Mouse (Mus musculus): ENCODE results near the gene Cenpt. TPM values are rescaled to one million over a fixed set of nuclear protein-coding genes. Genes with fewer than 3 reads are reported as not detected.

The Cenpt gene
- polyA plus RNA-seq (2012; ENCODE audit: insufficient read depth, low replicate concordance), result 22.5 and 23.5 TPM in 2 replicates

DNA sequence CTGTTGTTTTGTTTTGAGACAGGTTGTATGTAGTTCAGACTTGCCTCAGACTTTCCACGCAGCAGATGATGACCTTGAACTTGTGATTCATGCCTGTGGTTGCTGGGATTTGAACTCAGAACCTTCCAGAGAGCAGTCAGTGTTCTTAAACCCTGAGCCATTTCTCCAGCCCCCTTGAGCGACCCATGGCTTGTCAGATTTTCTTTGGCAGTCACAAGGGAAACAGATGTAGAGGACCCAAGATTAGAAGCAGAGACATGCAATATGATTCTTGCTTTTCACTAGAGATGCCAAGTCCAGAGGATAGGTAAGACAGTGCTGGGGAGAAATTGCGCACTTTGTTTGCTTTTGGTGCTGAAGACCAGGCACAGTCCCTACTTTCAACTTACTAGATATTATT, at the start of gene Cenpt:
Cenpt (minus strand) TSS at position 101 of the 400 bp plus-strand sequence.
- Histone ChIP-seq H3K4me3 (replicated peaks) (peak within 1 kb of the TSS; percentile 98), H3K27me3 (replicated peaks) (no peaks in the 10 kb centered on the region), H3K36me3 (replicated peaks; ENCODE audit: low read length) (peaks cover 27% of the 10 kb centered on the region), H3K9me3 (no peaks in the 10 kb centered on the region), H3K4me1 (peaks cover 66% of the 10 kb centered on the region)
- TF ChIP-seq GATA1 (IDR thresholded peaks at IDR 0.05; ENCODE audit: borderline replicate concordance, low read length) (no peak), FLI1 (IDR thresholded peaks at IDR 0.05; ENCODE audit: low read length) (no peak)

DNA sequence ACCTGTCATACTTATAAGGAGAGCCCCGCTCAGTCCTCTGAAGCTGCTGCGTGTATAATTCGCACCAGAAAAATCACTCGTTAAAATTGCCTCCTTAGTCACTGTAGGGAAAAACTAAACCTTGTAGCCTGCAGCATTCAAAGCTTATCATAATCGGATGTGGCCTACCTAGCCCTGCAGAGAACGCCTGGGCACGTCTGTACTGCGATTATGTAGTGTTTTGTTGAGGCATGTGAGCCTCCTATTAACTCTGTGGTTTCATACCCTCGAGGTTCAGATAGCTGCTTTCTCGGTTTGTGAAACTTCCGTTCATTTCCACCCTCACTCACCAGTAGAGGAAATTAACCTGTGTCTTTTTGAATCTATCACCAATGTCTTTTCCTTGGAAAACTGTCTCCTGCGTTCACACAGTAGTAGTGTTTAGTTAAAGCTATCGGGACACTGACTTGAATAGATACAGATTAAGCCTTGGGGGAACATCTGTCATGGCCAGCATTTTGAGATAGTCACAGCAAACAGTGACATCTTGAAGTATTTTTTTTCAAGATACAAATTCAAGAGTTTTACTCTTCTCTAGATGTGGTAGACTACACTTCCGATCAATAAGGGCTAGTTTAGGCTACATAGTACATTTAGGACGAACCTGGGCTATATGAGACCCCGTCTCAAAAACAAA, 48.0 kb upstream of the Cenpt start:
- TF ChIP-seq FLI1 (IDR thresholded peaks at IDR 0.05; ENCODE audit: low read length), result no peak
- no peak for TF ChIP-seq GATA1 (IDR thresholded peaks at IDR 0.05; ENCODE audit: borderline replicate concordance, low read length)
- Histone ChIP-seq H3K4me3 (replicated peaks) (peak overlapping the region; percentile 98), H3K9me3 (no peaks in the 10 kb centered on the region), H3K4me1 (peaks cover 32% of the 10 kb centered on the region), H3K36me3 (replicated peaks; ENCODE audit: low read length) (peaks cover 11% of the 10 kb centered on the region), H3K27me3 (replicated peaks) (no peaks in the 10 kb centered on the region)

DNA sequence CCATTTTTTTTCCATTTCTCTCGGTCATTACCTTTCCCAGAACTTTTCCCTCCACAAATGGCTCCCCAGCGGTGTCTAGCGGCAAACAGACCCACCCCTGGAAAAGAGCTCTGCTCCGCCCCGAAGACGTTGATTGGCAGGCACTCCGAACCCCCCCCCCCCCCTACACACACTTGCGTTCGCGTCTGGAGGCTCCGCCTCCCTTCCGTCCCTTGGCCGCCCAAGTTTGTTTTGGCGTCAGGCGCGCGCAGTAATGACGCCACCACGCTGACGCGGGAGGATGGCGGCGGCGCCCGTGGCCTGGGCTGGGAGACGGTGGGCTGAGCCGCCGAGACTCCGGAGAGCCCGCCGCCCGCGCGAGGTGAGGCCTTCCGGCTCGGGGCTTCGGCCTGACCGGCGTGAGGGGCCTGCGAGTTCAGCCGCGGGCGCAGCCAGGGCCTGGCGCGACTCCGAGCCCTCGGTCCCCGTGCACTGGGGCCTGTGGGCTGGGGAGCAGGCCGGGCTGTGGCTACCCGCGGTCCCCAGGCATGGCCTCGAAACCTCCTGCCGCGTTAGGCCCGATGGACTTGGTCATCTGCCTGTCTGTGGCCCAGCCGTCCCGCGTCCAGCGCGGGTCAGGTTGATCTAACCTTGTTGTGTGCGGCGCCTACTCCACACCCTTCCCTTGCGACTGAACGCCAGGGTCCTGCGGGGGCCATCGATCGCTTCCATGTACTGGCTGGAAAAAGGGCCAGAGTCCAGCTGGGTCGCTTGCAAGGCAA, 47.3 kb upstream of the Cenpt start, which contains the start of gene Pskh1:
Pskh1 (plus strand) TSS at position 262 of the 761 bp plus-strand sequence.
- no peaks in the 10 kb centered on the region for H3K27me3 ChIP-seq (replicated peaks)
- peak within 1 kb of the TSS; percentile 98 for H3K4me3 ChIP-seq (replicated peaks)
- H3K9me3 ChIP-seq, result no peaks in the 10 kb centered on the region
- no peak for TF ChIP-seq FLI1 (IDR thresholded peaks at IDR 0.05; ENCODE audit: low read length)
- TF ChIP-seq GATA1 (IDR thresholded peaks at IDR 0.05; ENCODE audit: borderline replicate concordance, low read length), result no peak
- H3K36me3 ChIP-seq (replicated peaks; ENCODE audit: low read length), result peaks cover 9% of the 10 kb centered on the region
- H3K4me1 ChIP-seq, result peaks cover 36% of the 10 kb centered on the region

DNA sequence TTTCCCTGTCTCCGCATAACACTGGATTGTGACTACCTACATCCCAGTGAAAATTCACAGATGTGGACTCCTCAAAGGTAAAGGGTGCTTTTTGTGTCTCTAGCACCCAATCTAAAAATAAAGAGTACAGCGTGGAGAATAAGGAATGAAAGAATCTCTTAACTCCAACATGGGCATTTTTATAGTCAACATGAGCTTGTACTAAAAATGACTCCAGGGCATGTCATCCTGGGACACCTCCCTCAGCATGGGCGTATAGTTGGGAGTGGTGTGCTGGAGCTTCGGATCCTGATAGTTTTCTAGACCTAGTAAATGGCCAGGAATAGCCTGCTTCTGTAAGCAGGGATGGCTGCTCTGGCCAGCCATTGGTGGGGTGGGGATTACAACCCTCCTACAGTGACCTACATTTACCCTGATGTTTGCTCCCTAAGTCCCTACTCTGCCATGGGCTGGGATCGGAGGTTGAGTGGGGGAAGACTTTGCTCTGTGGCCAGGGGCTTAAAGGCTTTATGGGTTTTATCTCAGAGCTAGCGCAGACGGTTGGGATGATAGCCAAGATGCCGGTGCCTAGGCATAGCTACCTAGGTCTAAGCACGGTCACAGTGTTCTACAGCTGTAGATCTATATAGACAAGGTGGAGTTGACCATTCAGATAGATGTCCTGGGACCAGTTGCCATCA, 44.9 kb upstream of the Cenpt start:
- Histone ChIP-seq H3K27me3 (replicated peaks) (no peaks in the 10 kb centered on the region), H3K9me3 (no peaks in the 10 kb centered on the region), H3K4me3 (replicated peaks) (no peak overlapping the region), H3K36me3 (replicated peaks; ENCODE audit: low read length) (peaks cover 26% of the 10 kb centered on the region), H3K4me1 (peaks cover 35% of the 10 kb centered on the region)
- no peak for TF ChIP-seq FLI1 (IDR thresholded peaks at IDR 0.05; ENCODE audit: low read length)
- TF ChIP-seq GATA1 (IDR thresholded peaks at IDR 0.05; ENCODE audit: borderline replicate concordance, low read length), result no peak

DNA sequence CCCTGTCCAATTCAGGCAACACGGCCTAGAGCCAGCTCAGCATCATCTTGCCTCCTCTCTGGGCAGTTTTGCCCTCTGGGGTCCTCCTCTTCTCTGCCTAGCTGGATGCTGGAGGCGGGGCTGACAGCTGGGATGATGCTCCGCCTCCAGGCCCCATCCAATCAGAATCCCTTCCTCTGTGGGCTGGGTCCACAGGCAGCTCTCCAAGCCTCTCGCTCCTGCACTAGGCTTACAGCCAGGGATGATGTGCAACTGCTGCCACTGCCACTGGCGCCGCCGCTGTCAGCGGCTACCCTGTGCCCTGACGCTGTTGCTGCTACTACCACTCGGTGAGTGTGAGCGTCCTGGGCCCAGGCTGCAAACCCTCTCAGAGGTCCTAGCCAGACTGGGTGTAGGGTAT, 40.3 kb upstream of the Cenpt start, which contains the start of gene Nrn1l:
Nrn1l (plus strand) TSS at position 229 of the 400 bp plus-strand sequence.
- Histone ChIP-seq H3K36me3 (replicated peaks; ENCODE audit: low read length) (peaks cover 71% of the 10 kb centered on the region), H3K4me3 (replicated peaks) (no peak within 1 kb of the TSS), H3K4me1 (peaks cover 19% of the 10 kb centered on the region), H3K9me3 (no peaks in the 10 kb centered on the region), H3K27me3 (replicated peaks) (no peaks in the 10 kb centered on the region)
- no peak for TF ChIP-seq FLI1 (IDR thresholded peaks at IDR 0.05; ENCODE audit: low read length)
- no peak for TF ChIP-seq GATA1 (IDR thresholded peaks at IDR 0.05; ENCODE audit: borderline replicate concordance, low read length)

DNA sequence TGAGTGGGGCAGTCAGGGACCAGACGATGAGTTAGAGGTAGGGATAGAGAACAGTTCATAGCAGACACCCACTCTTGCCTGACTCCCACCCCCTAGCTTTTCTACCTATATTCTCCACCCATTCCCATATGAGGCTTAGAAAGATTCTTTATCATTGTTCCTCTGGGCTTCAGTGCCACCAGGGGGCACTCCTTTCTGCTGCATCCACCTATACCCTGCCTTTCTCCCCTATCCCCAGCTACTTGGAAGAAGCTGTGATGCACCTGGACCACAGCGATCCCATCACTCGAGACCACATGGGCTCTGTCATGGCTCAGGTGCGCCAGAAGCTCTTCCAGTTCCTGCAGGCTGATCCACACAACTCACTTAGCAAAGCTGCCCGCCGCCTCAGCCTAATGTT, 39.4 kb upstream of the Cenpt start:
- Histone ChIP-seq H3K27me3 (replicated peaks) (no peaks in the 10 kb centered on the region), H3K36me3 (replicated peaks; ENCODE audit: low read length) (peaks cover 80% of the 10 kb centered on the region), H3K4me3 (replicated peaks) (no peak overlapping the region), H3K4me1 (peaks cover 19% of the 10 kb centered on the region), H3K9me3 (no peaks in the 10 kb centered on the region)
- TF ChIP-seq FLI1 (IDR thresholded peaks at IDR 0.05; ENCODE audit: low read length) (no peak), GATA1 (IDR thresholded peaks at IDR 0.05; ENCODE audit: borderline replicate concordance, low read length) (no peak)

DNA sequence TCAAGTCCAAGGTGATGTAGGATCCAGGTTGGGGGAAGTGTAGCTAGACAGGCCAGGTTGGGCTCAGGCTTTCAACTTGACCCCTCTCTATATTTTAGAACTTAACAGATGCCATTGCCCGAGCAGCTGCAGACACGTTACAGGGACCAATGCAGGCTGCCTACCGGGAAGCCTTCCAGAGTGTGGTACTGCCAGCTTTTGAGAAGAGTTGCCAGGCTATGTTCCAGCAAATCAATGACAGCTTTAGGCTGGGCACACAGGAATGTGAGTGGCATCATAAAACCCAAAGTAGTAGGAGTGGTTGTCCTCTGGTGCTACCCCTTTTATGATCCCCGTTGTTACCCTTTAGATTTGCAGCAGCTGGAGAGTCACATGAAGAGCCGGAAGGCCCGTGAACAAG, 37.8 kb upstream of the Cenpt start:
- TF ChIP-seq FLI1 (IDR thresholded peaks at IDR 0.05; ENCODE audit: low read length) (no peak), GATA1 (IDR thresholded peaks at IDR 0.05; ENCODE audit: borderline replicate concordance, low read length) (no peak)

DNA sequence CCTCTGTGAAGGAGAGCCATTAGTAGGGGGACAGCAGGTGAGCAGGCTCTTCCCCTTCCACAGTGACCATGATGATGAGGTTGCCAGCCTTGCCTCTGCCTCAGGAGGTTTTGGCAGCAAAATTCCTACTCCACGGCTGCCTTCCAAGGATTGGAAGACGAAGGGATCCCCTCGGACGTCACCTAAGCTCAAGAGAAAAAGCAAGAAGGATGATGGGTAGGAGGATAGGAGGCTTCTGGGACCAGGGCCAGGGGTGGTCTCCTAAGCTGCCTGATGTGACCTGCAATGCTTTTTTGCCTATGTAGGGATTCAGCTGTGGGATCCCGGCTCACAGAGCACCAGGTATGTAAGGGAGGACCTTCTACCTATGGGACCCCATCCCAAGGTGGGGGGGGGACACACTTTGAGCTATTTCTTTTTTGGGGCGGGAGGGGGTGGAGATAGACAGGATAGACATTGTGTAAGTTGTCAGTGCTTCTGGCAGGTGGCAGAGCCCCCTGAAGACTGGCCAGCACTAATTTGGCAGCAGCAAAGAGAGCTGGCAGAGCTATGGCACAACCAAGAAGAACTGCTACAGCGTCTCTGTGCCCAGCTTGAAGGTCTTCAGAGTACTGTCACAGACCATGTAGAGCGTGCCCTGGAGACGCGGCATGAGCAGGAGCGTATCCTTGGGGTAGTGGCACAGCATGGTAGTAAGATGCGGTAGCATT, 36.8 kb upstream of the Cenpt start:
- Histone ChIP-seq H3K4me1 (peaks cover 8% of the 10 kb centered on the region), H3K27me3 (replicated peaks) (no peaks in the 10 kb centered on the region), H3K4me3 (replicated peaks) (no peak overlapping the region), H3K9me3 (no peaks in the 10 kb centered on the region), H3K36me3 (replicated peaks; ENCODE audit: low read length) (peaks cover 99% of the 10 kb centered on the region)
- TF ChIP-seq FLI1 (IDR thresholded peaks at IDR 0.05; ENCODE audit: low read length), result no peak
- TF ChIP-seq GATA1 (IDR thresholded peaks at IDR 0.05; ENCODE audit: borderline replicate concordance, low read length), result no peak

More for the DNA sequence above, 37.8 kb upstream of the Cenpt start:
- Histone ChIP-seq H3K27me3 (replicated peaks) (no peaks in the 10 kb centered on the region), H3K36me3 (replicated peaks; ENCODE audit: low read length) (peaks cover 96% of the 10 kb centered on the region), H3K9me3 (no peaks in the 10 kb centered on the region), H3K4me3 (replicated peaks) (no peak overlapping the region), H3K4me1 (peaks cover 15% of the 10 kb centered on the region)

Measured in megakaryocyte, embryonic 14.5 days (primary cell).